8 mouse cellular contexts compared by ENCODE assay signal in the genomic region with DNA sequence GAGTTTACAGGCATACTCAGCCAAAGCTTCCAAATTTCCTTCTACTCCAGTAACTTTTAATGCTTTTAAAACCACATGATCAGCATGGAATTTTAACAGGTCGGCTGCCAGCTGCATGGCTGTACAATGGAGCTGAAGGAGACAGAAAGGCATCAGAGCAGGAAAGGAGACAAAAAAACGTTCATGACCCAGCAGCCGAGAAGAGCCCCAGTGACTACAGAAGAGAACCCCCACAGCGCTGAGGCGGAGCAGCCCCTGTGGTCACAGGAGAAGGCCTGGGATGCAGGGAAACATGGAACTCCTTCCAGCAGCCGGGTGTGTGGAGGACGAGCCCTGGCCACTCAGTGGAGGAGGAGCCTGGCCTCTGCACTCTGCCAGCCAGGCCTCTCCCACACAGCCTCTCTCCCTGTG. TPM values are rescaled to one million over a fixed set of nuclear protein-coding genes. Genes with fewer than 3 reads are reported as not detected.
DNase-seq lines count a peak whose midpoint lies in the region; ATAC-seq lines count a peak whose summit lies in the region.

No protein-coding gene starts in this region.

- no peak overlapping the region for H3K4me2 ChIP-seq in forebrain, embryonic 11.5 days (ENCODE audit: low read depth, low read length, severe bottlenecking)
- peak overlapping the region; percentile 24; the same call in 1 of the 2 replicates for H3K4me2 ChIP-seq in limb, embryonic 15.5 days

- peak; percentile 18 to 35 for DNase-seq in left cerebral cortex, postnatal 10 days (ENCODE audit: extremely low spot score in 1 of 2, low spot score in 2 of 2)
- no peak for DNase-seq in left cerebral cortex, adult 9 months (ENCODE audit: low spot score in 2 of 2)
- peak; percentile 57 for DNase-seq in forebrain, embryonic 11.5 days (ENCODE audit: low spot score)
- peak; percentile 26 to 27 for DNase-seq in heart, postnatal 36 days
- no peak for DNase-seq in liver
- no peak for DNase-seq in thymus, postnatal 25 days

- H3K4me1 ChIP-seq in forebrain, embryonic 11.5 days (replicated peaks; ENCODE audit: control insufficient read depth, insufficient read depth, low read length) = 0 out of 2 replicates have a peak, but pooled peaks cover 2% of the 10 kb centered on the region
- H3K4me1 ChIP-seq in limb, embryonic 15.5 days = peaks cover 10% of the 10 kb centered on the region

- no peaks in the 10 kb centered on the region; the same call in 1 of the 2 replicates for H3K36me3 ChIP-seq in forebrain, embryonic 11.5 days (ENCODE audit: control insufficient read depth, insufficient read depth, low read length)
- peaks cover 26% of the 10 kb centered on the region for H3K36me3 ChIP-seq in limb, embryonic 15.5 days

- H3K27me3 ChIP-seq in forebrain, embryonic 11.5 days (ENCODE audit: control insufficient read depth, insufficient read depth, low read length) = no peaks in the 10 kb centered on the region
- H3K27me3 ChIP-seq in limb, embryonic 15.5 days = no peaks in the 10 kb centered on the region

- ATAC-seq in forebrain, embryonic 11.5 days (replicated peaks; ENCODE audit: low FRiP score) = peak; percentile 67
- peak; percentile 77 for ATAC-seq in limb, embryonic 15.5 days (ENCODE audit: insufficient number of reproducible peaks, low FRiP score, low TSS enrichment, low read depth)
- ATAC-seq in erythroid progenitor cell, adult 5-6 weeks (replicated peaks; ENCODE audit: low FRiP score, poor library complexity, severe bottlenecking) = no peak

- no peak overlapping the region for H3K4me3 ChIP-seq in forebrain, embryonic 11.5 days (ENCODE audit: low read depth, low read length)
- 0 out of 2 replicates have a peak overlapping the region, but pooled peaks have one; percentile 5 for H3K4me3 ChIP-seq in limb, embryonic 15.5 days

- no peaks in the 10 kb centered on the region for H3K9me3 ChIP-seq in forebrain, embryonic 11.5 days (ENCODE audit: control insufficient read depth, low read length)
- H3K9me3 ChIP-seq in limb, embryonic 15.5 days = no peaks in the 10 kb centered on the region

- no peak overlapping the region for H3K9ac ChIP-seq in forebrain, embryonic 11.5 days (ENCODE audit: low read length)
- no peak overlapping the region for H3K9ac ChIP-seq in limb, embryonic 15.5 days

- WGBS in forebrain, embryonic 11.5 days = 53% methylated on average over 7 of the region's 7 CpGs
- 34% methylated on average over 7 of the region's 7 CpGs for WGBS in limb, embryonic 15.5 days

- H3K27ac ChIP-seq in forebrain, embryonic 11.5 days (ENCODE audit: low read depth, low read length) = peak overlapping the region; percentile 48; the same call in 1 of the 2 replicates
- H3K27ac ChIP-seq in limb, embryonic 15.5 days = peak overlapping the region; percentile 89

- intact Hi-C loops in left cerebral cortex, postnatal 10 days (cut with DNase I) = no loop called here
- intact Hi-C loops in heart, postnatal 36 days (cut with DNase I) = no loop called here

RNA-seq across cellular contexts. Expression of a gene that starts 27.4 kb away (rescaled TPM):
- 10 to 100 TPM; 20.7 to 21.2 TPM for total RNA-seq in left cerebral cortex, postnatal 10 days (2021)
- 28.3 and 30.8 TPM in 2 replicates for polyA plus RNA-seq in forebrain, embryonic 11.5 days (2014; fragmentation: Nextera tagmentation; extraction: Ambion mirVana)
- total RNA-seq in heart, postnatal 36 days (2021) = 1 to 10 TPM; 2.0 to 2.3 TPM
- polyA plus RNA-seq in limb, embryonic 15.5 days (2015; fragmentation: Nextera tagmentation; extraction: Ambion mirVana) = 15.2 and 16.4 TPM in 2 replicates
- 3.4 and 4.0 TPM in 2 replicates for total RNA-seq in erythroid progenitor cell, adult 5-6 weeks (2015; ENCODE audit: low replicate concordance)
- total RNA-seq in erythroid progenitor cell, adult 5-6 weeks (2017; ENCODE audit: low replicate concordance) = 3.3 and 10.7 TPM in 2 replicates

RNA-seq across cellular contexts. Expression of a gene that starts 27.4 kb away (rescaled TPM):
- total RNA-seq in left cerebral cortex, postnatal 10 days (2021) = 10 to 100 TPM; 82.9 to 86.3 TPM
- polyA plus RNA-seq in forebrain, embryonic 11.5 days (2014; fragmentation: Nextera tagmentation; extraction: Ambion mirVana) = 107 and 111 TPM in 2 replicates
- 10 to 100 TPM; 16.2 to 19.3 TPM for total RNA-seq in heart, postnatal 36 days (2021)
- 36.7 and 40.3 TPM in 2 replicates for polyA plus RNA-seq in limb, embryonic 15.5 days (2015; fragmentation: Nextera tagmentation; extraction: Ambion mirVana)
- 13.3 and 26.0 TPM in 2 replicates for total RNA-seq in erythroid progenitor cell, adult 5-6 weeks (2015; ENCODE audit: low replicate concordance)
- total RNA-seq in erythroid progenitor cell, adult 5-6 weeks (2017; ENCODE audit: low replicate concordance) = 7.4 and 11.3 TPM in 2 replicates

RNA-seq across cellular contexts. Expression of a gene that starts 35.5 kb away (rescaled TPM):
- total RNA-seq in left cerebral cortex, postnatal 10 days (2021) = 10 to 100 TPM; 16.6 to 17.1 TPM
- 30.5 and 36.8 TPM in 2 replicates for polyA plus RNA-seq in forebrain, embryonic 11.5 days (2014; fragmentation: Nextera tagmentation; extraction: Ambion mirVana)
- total RNA-seq in heart, postnatal 36 days (2021) = 10 to 100 TPM; 22.3 to 32.9 TPM
- 24.9 and 26.7 TPM in 2 replicates for polyA plus RNA-seq in limb, embryonic 15.5 days (2015; fragmentation: Nextera tagmentation; extraction: Ambion mirVana)
- 0.36 and 0.84 TPM in 2 replicates for total RNA-seq in erythroid progenitor cell, adult 5-6 weeks (2015; ENCODE audit: low replicate concordance)
- total RNA-seq in erythroid progenitor cell, adult 5-6 weeks (2017; ENCODE audit: low replicate concordance) = 3.7 and 5.5 TPM in 2 replicates

Comparison
In these comparisons a context has a peak if more than half of its experiments do, and no peak if none do; other contexts are left out.
1. DNase-seq: peak in left cerebral cortex, postnatal 10 days (2 of 2), forebrain, embryonic 11.5 days (single experiment) and heart, postnatal 36 days (2 of 2); none in left cerebral cortex, adult 9 months (0 of 2), liver (single experiment) and thymus, postnatal 25 days (single experiment).